Mouse (Mus musculus) NIH3T3 (cell line): ENCODE data around the gene Olfr1537.

Source experiments
- DNase-seq: peaks from one replicate; pipeline ENCODE4 v3.0.0-alpha.2; 2012; ENCODE audit warnings: low read depth

Gene Olfr1537

GRCm38 (mm10) chr9:39249894-39250293 is at the start of gene Olfr1537:
Gene Olfr1537, minus strand, starts transcription at chr9:39249994.
- DNase-seq, result no peak

DNA sequence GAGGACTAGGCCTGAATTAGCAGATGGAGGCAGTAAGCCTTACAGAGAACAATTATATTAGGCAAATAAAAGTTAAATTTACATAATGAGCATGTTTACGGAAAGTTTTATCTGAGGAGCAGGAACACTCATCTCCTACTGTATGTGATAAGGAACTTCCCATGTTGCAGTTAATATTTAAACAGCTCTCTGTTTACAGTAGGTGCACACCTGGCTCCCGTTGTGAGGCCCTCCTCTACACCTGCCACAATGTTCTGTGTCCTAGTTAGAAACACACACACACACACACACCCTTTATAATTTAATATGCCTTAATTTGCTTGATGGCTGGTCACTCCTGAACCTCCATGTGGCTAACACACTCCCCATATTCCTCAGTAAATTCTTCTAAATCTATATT is 37.3 kb upstream of the Olfr1537 start:
- DNase-seq, result no peak

- no peak for DNase-seq
Measured at GRCm38 (mm10) chr9:39276718-39277117, 26.9 kb upstream of the Olfr1537 start, which contains the start of gene Olfr945. Gene Olfr945, minus strand, starts transcription at chr9:39276818.

GRCm38 (mm10) chr9:39201620-39202019 is 48.2 kb downstream of the Olfr1537 start, which contains the start of gene Olfr944:
Gene Olfr944, plus strand, starts transcription at chr9:39201920.
- DNase-seq, result no peak
